Mouse (Mus musculus): ENCODE results near the gene Spin2f.
"Not testable (repeated sequence)": the region's sequence is repeated elsewhere in the genome, so short reads cannot be mapped to it uniquely, and the experiment has no call there.

Gene Spin2f

DNA sequence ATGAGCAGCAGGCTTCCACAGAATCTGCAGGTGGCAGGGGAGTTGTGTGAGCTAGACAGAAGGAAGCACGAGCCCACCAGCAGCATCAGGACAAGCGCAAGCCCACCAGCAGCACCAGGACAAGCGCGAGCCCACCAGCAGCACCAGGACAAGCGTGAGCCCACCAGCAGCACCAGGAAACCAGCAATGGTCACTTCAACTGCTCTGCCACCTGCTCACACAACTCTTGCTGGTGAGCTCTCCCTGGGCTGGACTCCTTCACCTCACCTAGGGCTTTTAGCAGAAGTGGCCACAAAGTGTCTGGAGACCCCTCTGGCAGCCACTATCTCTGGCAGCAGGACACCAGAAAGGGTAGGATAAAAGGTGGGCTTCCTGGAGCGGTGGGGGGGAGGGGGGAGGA lies at the start of gene Spin2f:
TSS of gene Spin2f (plus strand) at position 301 of the 400 bp plus-strand sequence.
- not testable (repeated sequence) for DNase-seq

DNA sequence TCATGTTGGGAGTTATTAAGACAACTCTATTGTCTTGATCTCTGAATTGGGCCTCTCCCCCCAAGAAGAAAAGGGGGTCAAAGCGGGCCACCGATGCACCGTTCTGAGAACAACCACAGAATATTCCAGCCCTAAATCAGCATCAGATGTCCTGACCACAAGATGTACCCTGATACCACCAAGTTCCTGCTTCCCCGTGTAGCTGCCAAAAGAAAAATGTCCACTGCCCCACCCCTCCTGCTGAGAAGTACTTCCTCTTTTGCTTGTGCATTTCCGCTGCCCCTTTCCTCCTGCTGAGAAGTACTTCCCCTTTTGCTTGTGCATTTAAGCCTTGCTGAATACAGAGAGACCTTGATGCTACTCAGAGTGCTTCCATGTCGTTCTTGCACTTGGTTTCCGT lies 41.6 kb upstream of the Spin2f start:
- not testable (repeated sequence) for DNase-seq

DNA sequence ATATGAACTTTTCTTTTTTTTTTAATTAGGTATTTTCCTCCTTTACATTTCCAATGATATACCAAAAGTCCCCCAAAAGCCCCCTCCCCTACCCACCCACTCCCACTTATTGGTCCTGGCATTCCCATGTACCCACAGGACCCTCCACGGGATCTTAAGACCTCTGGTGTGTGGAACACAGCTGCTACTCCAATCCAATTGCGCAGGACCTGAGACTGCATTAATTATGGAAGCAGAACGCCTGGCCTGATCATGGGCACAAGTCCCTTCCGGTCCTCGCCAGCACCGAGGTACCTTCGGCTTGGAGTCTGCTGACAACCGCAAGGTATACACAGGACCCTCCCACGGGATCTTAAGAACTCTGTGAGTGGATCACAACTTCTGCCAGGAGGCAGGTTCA lies 30.2 kb upstream of the Spin2f start:
- DNase-seq, result not testable (repeated sequence)

DNA sequence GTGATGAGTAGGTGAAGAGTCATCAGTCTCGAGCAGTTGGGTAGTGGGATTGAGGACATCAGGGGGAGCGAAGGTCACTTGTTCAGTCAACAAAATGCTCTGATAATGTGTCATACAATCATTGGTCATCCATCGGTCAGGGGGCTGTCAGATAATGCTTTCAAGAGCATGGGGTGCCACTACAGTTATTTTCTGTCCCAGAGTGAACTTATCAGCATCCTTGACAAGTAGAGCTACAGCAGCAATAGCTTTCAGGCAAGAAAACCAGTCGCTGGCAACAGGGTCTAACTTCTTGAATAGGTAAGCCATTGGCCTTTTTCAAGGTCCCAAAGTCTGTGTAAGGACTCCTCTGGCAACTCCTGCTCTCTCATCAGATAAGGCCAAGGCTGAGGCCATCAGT lies 18.6 kb upstream of the Spin2f start:
- DNase-seq, result not testable (repeated sequence)

DNA sequence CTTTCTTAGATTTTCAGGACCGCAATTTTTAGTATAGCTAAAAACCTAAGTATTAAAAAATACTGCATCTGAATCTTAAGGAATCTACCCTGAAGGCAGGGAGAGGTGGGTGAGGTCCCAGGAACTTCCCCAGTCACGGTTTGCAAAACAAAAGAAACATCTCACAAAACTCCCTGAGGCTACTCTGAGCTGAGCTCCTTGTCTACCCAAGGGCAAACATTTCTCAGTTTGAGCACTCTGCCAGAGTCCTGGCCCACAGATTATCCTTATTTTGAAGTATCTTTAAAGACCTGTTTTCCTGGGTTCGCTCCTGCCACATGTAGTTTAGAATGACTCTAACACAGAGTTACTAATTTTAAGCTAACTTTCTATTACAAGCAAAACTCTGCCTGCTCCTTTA lies 11.9 kb upstream of the Spin2f start:
- not testable (repeated sequence) for DNase-seq

All from cerebellum, adult 18-20 months (tissue).